Mouse (Mus musculus): Measurements from ENCODE around the gene Cdk2ap2. TPM values are rescaled to one million over a fixed set of nuclear protein-coding genes. Genes with fewer than 3 reads are reported as not detected.

Cdk2ap2 gene
- polyA plus RNA-seq, 1 experiment = 26.9 TPM

DNA sequence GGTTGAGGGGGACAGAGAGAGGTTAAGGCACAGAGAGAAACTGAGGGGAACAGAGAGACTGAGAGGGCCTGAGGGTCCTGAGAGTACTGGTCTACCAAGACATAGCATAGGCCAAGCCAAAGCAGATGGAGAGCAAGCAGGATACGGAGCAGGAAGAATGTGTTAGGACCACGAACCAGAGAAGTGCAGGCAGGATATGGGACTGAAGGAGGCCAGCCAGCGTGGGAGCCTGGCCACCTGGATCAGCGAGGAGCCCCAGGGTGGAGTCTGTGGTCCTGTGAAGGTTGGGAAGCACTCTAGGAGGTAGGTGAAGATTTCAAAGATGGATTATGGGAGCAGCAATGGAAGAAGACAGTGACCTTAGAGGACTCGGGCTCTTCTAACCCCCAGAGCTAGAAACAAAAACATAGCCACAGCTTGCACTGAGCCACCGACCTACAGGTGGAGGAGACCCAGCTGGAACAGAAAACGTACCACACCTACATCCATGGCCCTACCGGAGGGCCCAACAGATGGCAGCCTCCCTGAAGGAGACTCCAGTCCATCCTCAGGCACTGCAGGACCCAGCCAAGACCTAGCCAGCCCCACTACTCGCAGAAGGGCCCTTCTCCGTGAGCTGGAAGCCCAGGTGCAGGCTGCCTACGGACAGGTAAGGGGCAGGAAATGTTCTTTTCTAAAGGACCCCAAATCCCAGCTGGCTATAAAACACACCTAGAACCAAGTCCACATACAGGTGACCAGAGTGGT, 14.6 kb upstream of the Cdk2ap2 start:
- H3K27ac ChIP-seq (ENCODE audit: insufficient read depth, low read length) = no peak overlapping the region
- H3K9ac ChIP-seq (ENCODE audit: low read depth, poor library complexity, severe bottlenecking) = no peak overlapping the region
- H3K27me3 ChIP-seq (ENCODE audit: control insufficient read depth, insufficient read depth, low read length, poor library complexity, severe bottlenecking) = no peaks in the 10 kb centered on the region
- TF ChIP-seq EP300 (IDR thresholded peaks at IDR 0.05; ENCODE audit: insufficient read depth, low read depth, low read length) (no peak), CTCF (IDR thresholded peaks at IDR 0.05; ENCODE audit: low read depth, low read length) (no peak), POLR2A (IDR thresholded peaks at IDR 0.05; ENCODE audit: insufficient read depth, low read length) (no peak)
- no peaks in the 10 kb centered on the region for H3K4me1 ChIP-seq (ENCODE audit: control insufficient read depth, insufficient read depth, low read length)
- H3K9me3 ChIP-seq (replicated peaks; ENCODE audit: control insufficient read depth, insufficient read depth, low read length, poor library complexity, severe bottlenecking) = no peaks in the 10 kb centered on the region
- H3K4me3 ChIP-seq (ENCODE audit: low read depth, low read length) = no peak overlapping the region
- H3K36me3 ChIP-seq (ENCODE audit: control insufficient read depth, insufficient read depth, low read length, poor library complexity, severe bottlenecking) = no peaks in the 10 kb centered on the region

DNA sequence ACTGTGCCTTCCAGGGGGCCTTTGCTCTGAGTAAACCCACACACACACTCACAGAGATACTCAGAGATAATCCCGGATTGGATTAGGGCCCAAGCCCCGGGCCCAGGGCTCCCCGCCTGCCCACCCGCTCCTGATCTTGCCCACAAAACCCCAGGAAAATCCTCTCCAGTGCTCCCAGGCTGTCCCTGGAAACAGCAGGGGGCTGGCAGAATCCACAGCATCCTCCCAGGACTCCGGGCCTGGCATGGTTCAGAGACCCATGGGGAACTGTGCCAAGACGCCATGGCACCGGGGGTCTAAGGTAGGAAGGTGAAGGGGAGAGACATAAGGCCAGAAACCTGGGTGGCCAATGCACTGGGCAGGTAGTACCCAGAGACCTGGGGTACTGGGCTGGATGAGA, 13.7 kb upstream of the Cdk2ap2 start:
- Histone ChIP-seq H3K27me3 (ENCODE audit: control insufficient read depth, insufficient read depth, low read length, poor library complexity, severe bottlenecking) (no peaks in the 10 kb centered on the region), H3K27ac (ENCODE audit: insufficient read depth, low read length) (no peak overlapping the region), H3K4me3 (ENCODE audit: low read depth, low read length) (no peak overlapping the region), H3K9ac (ENCODE audit: low read depth, poor library complexity, severe bottlenecking) (no peak overlapping the region), H3K4me1 (ENCODE audit: control insufficient read depth, insufficient read depth, low read length) (no peaks in the 10 kb centered on the region), H3K36me3 (ENCODE audit: control insufficient read depth, insufficient read depth, low read length, poor library complexity, severe bottlenecking) (no peaks in the 10 kb centered on the region), H3K9me3 (replicated peaks; ENCODE audit: control insufficient read depth, insufficient read depth, low read length, poor library complexity, severe bottlenecking) (no peaks in the 10 kb centered on the region)
- TF ChIP-seq POLR2A (IDR thresholded peaks at IDR 0.05; ENCODE audit: insufficient read depth, low read length) = no peak
- TF ChIP-seq CTCF (IDR thresholded peaks at IDR 0.05; ENCODE audit: low read depth, low read length) = no peak
- TF ChIP-seq EP300 (IDR thresholded peaks at IDR 0.05; ENCODE audit: insufficient read depth, low read depth, low read length) = no peak

DNA sequence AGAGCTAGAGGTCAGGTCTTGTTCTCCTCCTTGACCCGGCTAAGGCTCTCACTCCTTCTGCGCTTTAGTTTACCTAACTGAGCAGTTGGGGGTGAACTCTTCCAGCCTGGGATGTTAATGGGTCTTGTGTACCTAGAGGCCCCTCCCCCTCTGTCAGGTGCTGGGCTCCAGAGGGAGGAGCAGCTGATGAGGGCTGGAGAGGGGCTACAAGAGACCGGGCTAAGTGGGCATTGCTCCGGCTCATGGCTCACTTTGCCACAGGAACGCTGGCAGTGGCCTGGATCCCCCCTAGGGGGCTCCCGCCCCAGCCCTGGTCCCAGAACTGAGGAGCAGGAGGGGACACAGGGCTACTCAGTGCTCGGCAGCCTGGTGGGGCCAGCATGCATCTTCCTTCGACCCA, 13.2 kb upstream of the Cdk2ap2 start:
- TF ChIP-seq EP300 (IDR thresholded peaks at IDR 0.05; ENCODE audit: insufficient read depth, low read depth, low read length) (no peak), CTCF (IDR thresholded peaks at IDR 0.05; ENCODE audit: low read depth, low read length) (no peak), POLR2A (IDR thresholded peaks at IDR 0.05; ENCODE audit: insufficient read depth, low read length) (no peak)
- no peaks in the 10 kb centered on the region for H3K27me3 ChIP-seq (ENCODE audit: control insufficient read depth, insufficient read depth, low read length, poor library complexity, severe bottlenecking)

DNA sequence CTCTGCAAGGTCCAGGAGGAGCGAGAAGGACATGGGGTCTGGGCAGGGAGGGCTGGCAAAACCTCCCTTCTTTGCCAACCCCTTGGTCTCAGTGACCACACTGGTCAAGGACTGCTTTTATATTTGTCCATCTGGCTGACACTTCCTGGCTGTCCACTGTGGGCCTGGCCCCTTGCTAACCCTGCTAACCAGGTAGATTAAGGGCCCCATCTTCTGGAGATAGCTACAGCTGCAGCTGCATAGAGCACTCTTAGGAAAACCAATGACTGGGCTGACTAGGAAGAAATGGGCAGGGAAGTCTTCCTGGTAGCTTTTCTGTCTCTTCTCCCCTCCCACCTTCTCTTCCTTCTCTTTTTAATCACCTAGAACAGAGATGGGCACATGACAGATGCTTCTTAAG, 12.0 kb upstream of the Cdk2ap2 start:
- no peak for TF ChIP-seq EP300 (IDR thresholded peaks at IDR 0.05; ENCODE audit: insufficient read depth, low read depth, low read length)
- TF ChIP-seq POLR2A (IDR thresholded peaks at IDR 0.05; ENCODE audit: insufficient read depth, low read length) = no peak
- no peak for TF ChIP-seq CTCF (IDR thresholded peaks at IDR 0.05; ENCODE audit: low read depth, low read length)
- H3K4me3 ChIP-seq (ENCODE audit: low read depth, low read length) = no peak overlapping the region

More for the DNA sequence above, 13.2 kb upstream of the Cdk2ap2 start:
- no peaks in the 10 kb centered on the region for H3K9me3 ChIP-seq (replicated peaks; ENCODE audit: control insufficient read depth, insufficient read depth, low read length, poor library complexity, severe bottlenecking)
- H3K4me1 ChIP-seq (ENCODE audit: control insufficient read depth, insufficient read depth, low read length) = no peaks in the 10 kb centered on the region
- no peak overlapping the region for H3K9ac ChIP-seq (ENCODE audit: low read depth, poor library complexity, severe bottlenecking)
- no peak overlapping the region for H3K27ac ChIP-seq (ENCODE audit: insufficient read depth, low read length)
- H3K4me3 ChIP-seq (ENCODE audit: low read depth, low read length) = no peak overlapping the region
- no peaks in the 10 kb centered on the region for H3K36me3 ChIP-seq (ENCODE audit: control insufficient read depth, insufficient read depth, low read length, poor library complexity, severe bottlenecking)

DNA sequence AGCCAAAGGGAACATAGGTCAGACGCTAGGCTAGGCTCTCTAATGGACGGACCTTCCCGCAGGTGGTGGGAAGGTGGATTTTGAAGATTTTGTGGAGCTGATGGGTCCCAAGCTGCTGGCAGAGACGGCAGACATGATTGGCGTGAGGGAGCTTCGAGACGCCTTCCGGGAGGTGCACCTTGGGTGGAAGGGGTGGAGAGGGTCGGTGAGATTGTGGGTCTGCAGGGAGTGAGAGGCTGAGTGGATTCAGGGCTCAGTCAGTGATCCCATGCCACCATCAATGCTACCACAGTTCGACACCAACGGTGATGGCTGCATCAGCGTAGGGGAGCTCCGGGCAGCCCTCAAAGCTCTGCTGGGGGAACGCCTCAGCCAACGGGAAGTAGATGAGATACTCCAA, 10.8 kb upstream of the Cdk2ap2 start:
- Histone ChIP-seq H3K27me3 (ENCODE audit: control insufficient read depth, insufficient read depth, low read length, poor library complexity, severe bottlenecking) (no peaks in the 10 kb centered on the region), H3K4me3 (ENCODE audit: low read depth, low read length) (no peak overlapping the region), H3K9ac (ENCODE audit: low read depth, poor library complexity, severe bottlenecking) (no peak overlapping the region), H3K27ac (ENCODE audit: insufficient read depth, low read length) (no peak overlapping the region), H3K9me3 (replicated peaks; ENCODE audit: control insufficient read depth, insufficient read depth, low read length, poor library complexity, severe bottlenecking) (no peaks in the 10 kb centered on the region), H3K36me3 (ENCODE audit: control insufficient read depth, insufficient read depth, low read length, poor library complexity, severe bottlenecking) (no peaks in the 10 kb centered on the region), H3K4me1 (ENCODE audit: control insufficient read depth, insufficient read depth, low read length) (no peaks in the 10 kb centered on the region)
- TF ChIP-seq POLR2A (IDR thresholded peaks at IDR 0.05; ENCODE audit: insufficient read depth, low read length) (no peak), EP300 (IDR thresholded peaks at IDR 0.05; ENCODE audit: insufficient read depth, low read depth, low read length) (no peak), CTCF (IDR thresholded peaks at IDR 0.05; ENCODE audit: low read depth, low read length) (no peak)

More for the DNA sequence above, 12.0 kb upstream of the Cdk2ap2 start:
- no peaks in the 10 kb centered on the region for H3K4me1 ChIP-seq (ENCODE audit: control insufficient read depth, insufficient read depth, low read length)
- no peak overlapping the region for H3K9ac ChIP-seq (ENCODE audit: low read depth, poor library complexity, severe bottlenecking)
- no peaks in the 10 kb centered on the region for H3K36me3 ChIP-seq (ENCODE audit: control insufficient read depth, insufficient read depth, low read length, poor library complexity, severe bottlenecking)
- H3K9me3 ChIP-seq (replicated peaks; ENCODE audit: control insufficient read depth, insufficient read depth, low read length, poor library complexity, severe bottlenecking) = no peaks in the 10 kb centered on the region
- no peak overlapping the region for H3K27ac ChIP-seq (ENCODE audit: insufficient read depth, low read length)
- H3K27me3 ChIP-seq (ENCODE audit: control insufficient read depth, insufficient read depth, low read length, poor library complexity, severe bottlenecking) = no peaks in the 10 kb centered on the region

- Histone ChIP-seq H3K9me3 (replicated peaks; ENCODE audit: control insufficient read depth, insufficient read depth, low read length, poor library complexity, severe bottlenecking) (no peaks in the 10 kb centered on the region), H3K36me3 (ENCODE audit: control insufficient read depth, insufficient read depth, low read length, poor library complexity, severe bottlenecking) (no peaks in the 10 kb centered on the region), H3K4me1 (ENCODE audit: control insufficient read depth, insufficient read depth, low read length) (no peaks in the 10 kb centered on the region), H3K27me3 (ENCODE audit: control insufficient read depth, insufficient read depth, low read length, poor library complexity, severe bottlenecking) (no peaks in the 10 kb centered on the region), H3K27ac (ENCODE audit: insufficient read depth, low read length) (no peak overlapping the region), H3K4me3 (ENCODE audit: low read depth, low read length) (no peak overlapping the region), H3K9ac (ENCODE audit: low read depth, poor library complexity, severe bottlenecking) (no peak overlapping the region)
- no peak for TF ChIP-seq EP300 (IDR thresholded peaks at IDR 0.05; ENCODE audit: insufficient read depth, low read depth, low read length)
These were observed 9.9 kb upstream of the Cdk2ap2 start for GRCm38 (mm10) chr19:4087090-4087489.

All from ES-Bruce4 (cell line).